Mouse (Mus musculus) spleen, adult 2 months (tissue): ENCODE data around the gene Adgrg2. TPM values are rescaled to one million over a fixed set of nuclear protein-coding genes. Genes with fewer than 3 reads are reported as not detected.

Experiments used
- DNase-seq, 2 experiments: peaks; one replicate each; pipeline versions ENCODE4 v3.0.0 to v3.0.0-alpha.2; 2012 to 2021; ENCODE audit warnings: low spot score in 2 of 2, low read depth in 1 of 2
- H3K27ac ChIP-seq: fragments of 200-500 bp; 2 replicates; pipeline ENCODE4 v1.5.1; 2012; ENCODE audit warnings: low read length, inconsistent platforms; ENCODE audit not compliant: insufficient read depth
- H3K27me3 ChIP-seq: fragments of 200-500 bp; 2 replicates; pipeline ENCODE4 v1.6.1; 2012; ENCODE audit warnings: mild to moderate bottlenecking, moderate library complexity, low read length, inconsistent platforms; ENCODE audit not compliant: control insufficient read depth, insufficient read depth
- H3K36me3 ChIP-seq: fragments of 200-500 bp; 2 replicates; pipeline ENCODE4 v1.6.1; 2012; ENCODE audit warnings: mild to moderate bottlenecking, low read length, inconsistent platforms; ENCODE audit not compliant: control insufficient read depth, insufficient read depth
- H3K4me1 ChIP-seq: fragments of 200-500 bp; 2 replicates; pipeline ENCODE4 v1.6.1; 2011; ENCODE audit warnings: inconsistent platforms; ENCODE audit not compliant: control insufficient read depth, insufficient read depth, insufficient read length
- H3K4me3 ChIP-seq: fragments of 200-500 bp; 2 replicates; pipeline ENCODE4 v1.5.1; 2011; ENCODE audit warnings: mild to moderate bottlenecking, inconsistent platforms; ENCODE audit not compliant: insufficient read depth, insufficient read length; ENCODE audit errors: extremely low read depth
- CTCF ChIP-seq: fragments of 200-500 bp; IDR thresholded peaks from 2 replicates; pipeline ENCODE4 v1.5.1; 2011; ENCODE audit warnings: mild to moderate bottlenecking, inconsistent platforms; ENCODE audit not compliant: insufficient read depth, insufficient read length, insufficient replicate concordance; ENCODE audit errors: extremely low read depth
- POLR2A ChIP-seq: fragments of 200-500 bp; IDR thresholded peaks from 2 replicates; pipeline ENCODE4 v1.6.1; 2011; ENCODE audit warnings: low read depth, low read length, inconsistent platforms
- WGBS: fragments of 180-500 bp; shearing (Covaris S2); methylation state at CpG from one replicate; pipeline ENCODE4 v1.1.7; 2018; 5-methylcytosine and 5-hydroxymethylcytosine counted together
- polyA plus RNA-seq: library from polyadenylated mRNA; depleted of rRNA; stranded (reverse); fragments of >200 nt; gene quantifications from 2 replicates; pipeline ENCODE4 v1.2.3, GENCODE M21; 2012; rRNA removed

Gene Adgrg2
- polyA plus RNA-seq, result 1.2 and 1.4 TPM in 2 replicates

GRCm38 (mm10) chrX:160390464-160390956, at the start of gene Adgrg2:
Gene Adgrg2, plus strand, starts transcription at chrX:160390690.
- no peak within 1 kb of the TSS for H3K27ac ChIP-seq
- H3K27me3 ChIP-seq, result no peaks in the 10 kb centered on the region; the same call in 1 of the 2 replicates
- H3K4me3 ChIP-seq, result no peak within 1 kb of the TSS
- no peaks in the 10 kb centered on the region for H3K36me3 ChIP-seq
- WGBS, result 20% methylated on average over 38 of the region's 42 CpGs
- TF ChIP-seq CTCF, result no peak
- no peak for TF ChIP-seq POLR2A
- H3K4me1 ChIP-seq, result no peaks in the 10 kb centered on the region
- no peak for DNase-seq

- H3K36me3 ChIP-seq, result no peaks in the 10 kb centered on the region
- no peak for TF ChIP-seq CTCF
- TF ChIP-seq POLR2A, result no peak
- H3K4me1 ChIP-seq, result no peaks in the 10 kb centered on the region
- H3K27ac ChIP-seq, result no peak overlapping the region
- WGBS, result 82% methylated on average over 7 of the region's 7 CpGs
- no peak for DNase-seq
- H3K4me3 ChIP-seq, result no peak overlapping the region
- no peaks in the 10 kb centered on the region for H3K27me3 ChIP-seq
Observed at GRCm38 (mm10) chrX:160350995-160351394, 39.5 kb upstream of the Adgrg2 start.

- no peak overlapping the region for H3K27ac ChIP-seq
- H3K27me3 ChIP-seq, result no peaks in the 10 kb centered on the region
- H3K4me3 ChIP-seq, result no peak overlapping the region
- WGBS, result 38% methylated on average over 1 of the region's 1 CpGs
- TF ChIP-seq POLR2A, result no peak
- no peak for TF ChIP-seq CTCF
- DNase-seq, result no peak
- no peaks in the 10 kb centered on the region for H3K4me1 ChIP-seq
- no peaks in the 10 kb centered on the region for H3K36me3 ChIP-seq
Observed at GRCm38 (mm10) chrX:160351967-160352677, 38.4 kb upstream of the Adgrg2 start.

GRCm38 (mm10) chrX:160384748-160385501, 5.6 kb upstream of the Adgrg2 start:
- H3K4me1 ChIP-seq, result no peaks in the 10 kb centered on the region
- H3K27ac ChIP-seq, result no peak overlapping the region
- H3K27me3 ChIP-seq, result no peaks in the 10 kb centered on the region
- 71% methylated on average over 6 of the region's 6 CpGs for WGBS
- H3K4me3 ChIP-seq, result no peak overlapping the region
- no peaks in the 10 kb centered on the region for H3K36me3 ChIP-seq
- no peak for DNase-seq
- TF ChIP-seq CTCF (no peak), POLR2A (no peak)

- H3K27me3 ChIP-seq, result no peaks in the 10 kb centered on the region
- no peaks in the 10 kb centered on the region for H3K4me1 ChIP-seq
- WGBS, result 73% methylated on average over 1 of the region's 1 CpGs
- H3K27ac ChIP-seq, result no peak overlapping the region
- no peaks in the 10 kb centered on the region for H3K36me3 ChIP-seq
- TF ChIP-seq CTCF (no peak), POLR2A (no peak)
- H3K4me3 ChIP-seq, result no peak overlapping the region
- no peak for DNase-seq
Observed at GRCm38 (mm10) chrX:160385502-160385772, 5.1 kb upstream of the Adgrg2 start.

- H3K27me3 ChIP-seq, result no peaks in the 10 kb centered on the region
- no peak for TF ChIP-seq POLR2A
- 86% methylated on average over 4 of the region's 4 CpGs for WGBS
- no peak overlapping the region for H3K27ac ChIP-seq
- no peak for DNase-seq
- H3K4me3 ChIP-seq, result no peak overlapping the region
- no peaks in the 10 kb centered on the region for H3K36me3 ChIP-seq
- H3K4me1 ChIP-seq, result no peaks in the 10 kb centered on the region
Observed at GRCm38 (mm10) chrX:160412930-160413453, 22.5 kb downstream of the Adgrg2 start.
